Mouse (Mus musculus): Measurements from ENCODE around the gene Nfic.

The Nfic gene

DNA sequence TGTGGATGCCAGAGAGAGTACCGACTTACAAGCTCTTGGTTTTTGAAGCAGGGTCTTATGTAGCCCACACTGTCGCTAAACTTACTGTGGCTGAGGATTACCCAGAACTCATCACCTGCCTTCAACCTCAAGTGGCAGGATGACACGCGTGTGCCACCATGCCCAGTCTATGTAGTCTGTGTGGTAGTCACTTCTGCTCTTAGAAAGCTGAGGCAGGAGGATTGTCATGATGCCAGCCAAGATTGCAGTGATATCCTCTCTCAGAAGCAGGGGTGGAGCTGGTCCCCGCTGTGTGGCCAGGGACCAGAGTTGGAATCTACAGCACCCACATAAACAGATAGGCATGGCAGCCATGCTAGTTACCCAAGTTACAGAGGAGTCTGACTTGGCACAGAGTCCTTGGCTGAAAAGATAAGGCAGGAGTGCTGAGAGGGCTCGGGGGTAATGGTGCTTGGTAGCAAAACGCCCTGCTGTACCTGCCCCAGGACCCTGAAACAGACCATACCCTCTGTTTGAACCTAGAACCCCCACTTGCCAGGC is 30.1 kb upstream of the Nfic start:
- DNase-seq (ENCODE audit: low spot score) = no peak

DNA sequence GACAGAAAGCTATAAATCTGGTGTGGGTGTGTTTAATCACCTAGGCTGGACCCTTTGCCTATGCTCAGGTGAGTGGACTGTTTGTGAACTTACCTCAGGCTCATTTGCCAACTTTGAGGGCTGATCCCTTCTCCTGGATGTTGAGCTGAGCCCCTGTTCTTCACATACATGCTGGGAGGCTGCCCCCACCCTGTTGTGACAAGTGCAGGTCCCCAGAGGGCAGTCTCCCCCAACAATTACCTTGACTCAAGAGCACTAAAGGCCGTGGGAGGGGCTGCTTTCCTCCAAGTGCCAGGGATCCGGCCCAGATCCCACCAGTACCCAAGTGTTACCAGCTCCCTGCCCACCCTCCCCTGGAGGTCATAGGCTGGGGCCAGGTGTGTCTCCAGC is 29.6 kb upstream of the Nfic start:
- no peak for DNase-seq (ENCODE audit: low spot score)

DNA sequence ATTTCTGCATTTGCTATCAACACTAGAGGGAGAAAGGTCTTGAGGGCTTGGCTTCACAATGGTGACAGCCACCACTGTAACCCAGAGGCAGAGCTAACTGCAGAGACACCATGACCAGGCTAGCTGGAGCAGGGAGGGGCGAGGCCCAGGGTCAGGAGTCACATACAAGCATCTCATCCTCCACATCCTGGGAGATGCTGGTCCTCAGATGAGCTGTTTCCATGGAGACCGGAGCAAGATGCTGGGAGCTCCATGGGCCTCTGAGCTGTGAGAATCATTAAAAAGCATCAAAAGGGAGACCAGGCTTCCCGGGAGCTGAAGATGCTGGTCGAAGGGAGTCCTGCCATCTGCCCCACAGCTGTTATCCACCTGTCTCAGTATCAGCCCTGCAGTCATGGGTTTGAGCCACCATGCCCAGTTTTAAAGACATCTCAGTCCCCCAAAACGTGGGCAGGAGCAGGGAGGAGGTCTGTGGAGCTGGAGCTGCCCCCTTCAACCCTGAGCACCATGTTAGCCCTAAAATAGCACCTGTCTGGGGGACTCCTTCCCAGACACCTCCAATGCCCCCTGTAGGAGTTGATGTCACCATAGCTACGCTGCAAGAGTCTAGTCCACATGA is 29.1 kb upstream of the Nfic start:
- peak; percentile 32 for DNase-seq (ENCODE audit: low spot score)

DNA sequence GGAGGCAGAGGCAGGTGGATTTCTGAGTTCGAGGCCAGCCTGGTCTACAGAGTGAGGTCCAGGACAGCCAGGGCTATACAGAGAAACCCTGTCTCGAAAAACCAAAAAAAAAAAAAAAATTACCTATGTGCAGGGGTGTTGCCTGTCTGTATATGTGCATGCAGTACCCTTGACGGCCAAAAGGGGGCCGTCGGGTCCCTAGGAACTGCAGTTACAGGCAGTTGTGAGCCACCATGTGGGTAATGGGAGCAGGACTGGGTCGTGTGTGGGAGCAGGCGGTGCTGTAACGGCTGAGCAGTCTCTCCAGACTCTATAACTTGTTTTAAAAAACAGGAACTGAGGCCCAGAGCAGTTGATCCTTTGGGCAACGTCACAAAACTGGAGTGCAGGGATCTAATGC is 28.5 kb upstream of the Nfic start:
- DNase-seq (ENCODE audit: low spot score) = peak; percentile 57

DNA sequence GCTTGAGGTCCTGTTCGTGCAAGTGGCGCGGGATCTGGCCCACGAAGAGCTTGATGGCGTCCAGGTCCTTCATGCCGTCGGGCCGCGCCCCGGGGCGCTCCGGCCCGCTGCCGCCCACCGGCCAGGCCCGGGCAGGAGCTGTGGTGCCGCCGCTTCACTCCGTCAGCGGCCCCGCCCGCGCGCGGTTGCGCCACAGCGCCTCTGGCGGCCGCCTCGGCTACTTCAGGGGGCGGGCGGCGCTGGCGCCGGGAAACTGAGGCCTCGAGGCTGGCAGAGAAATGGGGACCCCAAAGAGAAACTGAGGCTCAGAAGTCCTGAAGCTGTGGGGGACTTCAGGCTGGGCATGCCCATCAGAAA is 27.1 kb upstream of the Nfic start, which contains the start of gene Celf5:
Gene Celf5, minus strand, starts transcription at position 177 of the 357 bp plus-strand sequence.
- DNase-seq (ENCODE audit: low spot score) = no peak

DNA sequence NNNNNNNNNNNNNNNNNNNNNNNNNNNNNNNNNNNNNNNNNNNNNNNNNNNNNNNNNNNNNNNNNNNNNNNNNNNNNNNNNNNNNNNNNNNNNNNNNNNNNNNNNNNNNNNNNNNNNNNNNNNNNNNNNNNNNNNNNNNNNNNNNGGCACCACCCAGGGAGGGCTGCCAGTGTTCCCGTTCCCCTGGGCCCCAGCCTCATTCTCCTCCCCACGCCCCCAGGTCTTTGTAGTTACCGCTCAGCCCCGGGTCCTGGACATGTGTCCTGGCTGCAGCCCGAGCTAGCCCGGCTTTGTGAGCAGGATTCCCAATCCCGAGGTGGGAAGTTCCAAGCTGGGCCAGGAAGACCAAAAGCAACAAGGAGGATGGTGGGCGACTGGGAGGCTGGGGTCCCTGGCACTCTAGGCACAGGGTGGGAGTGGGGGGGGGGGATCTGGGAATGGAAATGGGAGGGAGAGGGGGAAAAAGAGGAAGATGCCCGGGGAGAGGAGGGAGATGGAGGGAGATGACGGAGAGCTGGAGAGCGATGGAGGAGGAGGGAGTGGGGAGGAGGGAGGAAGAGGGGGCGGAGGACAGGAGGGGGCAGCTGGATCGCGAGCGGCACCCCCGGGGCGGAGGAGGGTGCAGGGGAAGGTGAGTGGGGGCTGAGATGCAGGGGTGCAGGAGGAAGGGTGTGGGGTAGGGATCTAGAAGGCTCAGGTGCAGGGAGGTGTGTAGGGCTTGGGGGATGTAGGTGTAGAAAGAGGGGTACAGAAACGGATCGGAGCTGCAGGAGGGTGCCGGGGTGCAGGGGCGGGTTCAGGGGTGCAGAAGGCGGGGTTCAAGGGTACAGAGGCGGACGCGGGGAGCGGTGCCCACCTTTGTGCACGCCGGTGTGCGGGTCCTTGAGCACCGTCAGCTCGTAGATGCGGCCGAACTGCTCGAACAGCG is 26.4 kb upstream of the Nfic start:
- no peak for DNase-seq (ENCODE audit: low spot score)

DNA sequence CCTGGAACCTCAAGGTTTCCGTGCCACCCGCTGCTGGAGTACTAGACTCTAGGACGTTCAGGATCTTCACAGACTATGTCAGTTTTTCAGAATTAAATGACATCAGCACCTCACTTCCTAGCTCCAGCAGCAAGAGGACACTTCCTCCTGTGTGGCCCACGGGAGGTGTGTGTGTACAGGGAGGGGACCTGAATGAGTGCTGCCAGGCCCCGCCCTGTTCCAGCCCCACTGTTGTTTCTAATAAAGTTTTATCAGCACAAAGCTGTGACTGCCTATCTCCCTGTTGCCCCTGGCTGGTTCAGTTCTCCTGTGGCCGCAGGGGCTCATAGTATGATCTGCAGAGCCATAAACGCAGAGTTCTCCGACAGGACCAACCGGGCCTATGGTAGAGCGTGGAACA is 19.0 kb upstream of the Nfic start:
- no peak for DNase-seq (ENCODE audit: low spot score)

DNA sequence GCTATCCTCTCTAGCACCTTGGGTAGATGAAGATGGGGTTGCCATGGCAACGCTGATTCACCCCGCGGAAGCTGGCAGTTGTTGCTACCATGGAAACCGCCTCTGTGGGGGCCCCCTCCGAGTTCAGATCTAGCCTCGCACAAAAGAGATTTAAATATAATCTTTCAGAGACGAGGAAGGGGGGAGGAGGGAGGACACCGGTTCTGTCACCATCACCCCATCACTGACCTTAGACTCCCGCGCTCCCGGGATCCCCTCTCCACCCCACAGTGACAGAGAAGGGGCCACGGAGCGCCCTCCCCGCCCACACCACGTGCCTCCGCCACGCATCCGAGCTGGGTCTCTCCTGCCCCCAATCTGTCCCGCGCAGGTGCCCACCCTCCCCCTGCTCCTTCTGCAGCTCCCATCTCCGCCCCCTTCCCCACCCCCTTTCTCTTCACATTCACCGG is 17.6 kb upstream of the Nfic start:
- DNase-seq (ENCODE audit: low spot score) = peak; percentile 68

DNA sequence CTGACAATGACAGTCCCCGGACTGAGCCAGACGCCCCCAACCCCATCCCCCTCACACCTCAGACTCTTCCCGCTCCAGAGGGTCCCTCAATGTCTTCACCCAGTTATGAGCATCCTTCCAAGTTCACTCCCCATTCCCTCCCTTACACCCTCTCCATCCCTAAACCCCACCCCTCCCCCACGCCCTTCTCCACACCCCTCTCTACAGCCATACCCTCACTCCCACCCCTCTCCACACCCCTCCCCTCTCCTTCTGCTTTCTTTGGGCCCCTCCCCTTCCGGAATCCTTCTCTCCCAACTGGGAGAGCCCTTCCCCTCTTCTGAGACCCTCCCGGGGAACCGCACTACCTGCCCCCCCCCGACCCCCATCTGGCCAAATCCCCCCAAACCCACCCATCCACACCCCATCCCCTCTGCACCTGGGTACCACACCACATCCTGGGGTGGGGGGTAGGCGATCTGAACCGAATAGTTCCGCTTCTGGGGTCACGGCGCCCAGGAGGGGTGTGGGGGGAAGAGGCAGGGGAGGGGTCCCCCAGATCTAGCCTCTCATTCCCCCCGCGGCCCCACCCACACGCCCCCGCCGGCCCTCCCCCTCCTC is 17.1 kb upstream of the Nfic start:
- no peak for DNase-seq (ENCODE audit: low spot score)

DNA sequence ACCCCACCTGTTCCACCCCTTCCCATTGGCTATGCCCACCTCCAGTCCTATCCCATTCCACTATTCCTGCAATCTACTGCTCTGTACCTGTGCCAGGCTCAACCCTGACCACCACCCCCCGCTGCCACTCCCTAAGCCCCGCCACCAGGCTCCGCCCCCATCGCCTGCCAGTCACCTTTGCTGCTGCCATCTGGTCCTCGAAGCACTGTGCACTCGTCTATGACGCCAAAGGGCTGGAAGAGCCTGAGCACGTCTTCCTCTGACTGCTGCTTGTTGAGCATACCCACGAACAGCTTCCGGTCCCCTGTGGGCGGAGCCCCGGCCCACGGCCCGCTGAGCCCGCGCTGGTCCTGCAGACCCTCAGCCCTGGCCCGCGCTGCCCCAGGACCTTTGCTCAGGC is 15.0 kb upstream of the Nfic start:
- DNase-seq (ENCODE audit: low spot score) = no peak

DNA sequence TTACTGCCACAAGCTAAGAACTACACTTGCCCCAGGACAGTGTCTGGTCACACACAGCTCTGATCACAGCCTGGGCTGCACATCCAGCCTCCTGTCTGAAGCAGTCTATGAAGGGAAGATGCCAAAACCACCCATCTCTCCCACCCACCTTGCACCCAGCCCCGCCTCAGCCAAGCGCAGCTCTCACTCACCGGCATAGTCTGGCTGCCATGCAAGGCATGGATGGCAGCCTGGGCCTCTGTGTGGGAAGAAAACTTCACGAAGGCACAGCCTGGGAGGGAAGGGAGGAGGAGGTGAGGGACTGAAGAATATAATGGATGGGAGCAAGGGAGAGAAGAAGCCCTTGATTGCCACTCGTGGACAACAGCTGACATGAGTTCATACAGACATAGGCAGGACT is 13.8 kb upstream of the Nfic start:
- DNase-seq (ENCODE audit: low spot score) = no peak

DNA sequence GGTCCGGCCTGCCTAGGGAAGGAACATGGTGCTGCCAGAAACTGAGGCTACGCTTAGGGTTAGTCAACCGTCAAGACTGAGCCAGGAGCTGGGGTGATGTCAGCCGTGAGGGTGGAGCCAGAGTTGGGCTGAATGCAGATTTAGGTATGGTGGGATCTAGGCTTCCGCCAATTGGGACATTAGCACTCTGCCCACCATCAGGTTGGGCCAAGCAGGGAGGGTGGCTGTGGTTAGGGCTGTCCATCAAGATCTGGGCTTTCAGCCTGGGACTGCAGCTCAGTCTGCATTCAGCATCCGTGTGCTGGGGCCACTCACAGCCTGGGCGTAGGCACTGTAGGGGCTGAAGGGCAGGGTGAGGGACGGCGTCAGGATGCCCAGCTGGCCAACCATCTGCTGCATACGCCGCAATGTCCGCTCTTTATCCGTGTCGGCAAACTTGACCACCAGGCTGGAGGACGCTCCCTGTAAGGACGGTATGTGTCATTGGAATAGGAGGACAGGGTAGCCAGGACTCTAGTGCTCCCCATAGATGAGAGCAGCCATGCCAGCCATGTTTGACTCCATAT is 12.3 kb upstream of the Nfic start:
- DNase-seq (ENCODE audit: low spot score) = no peak

DNA sequence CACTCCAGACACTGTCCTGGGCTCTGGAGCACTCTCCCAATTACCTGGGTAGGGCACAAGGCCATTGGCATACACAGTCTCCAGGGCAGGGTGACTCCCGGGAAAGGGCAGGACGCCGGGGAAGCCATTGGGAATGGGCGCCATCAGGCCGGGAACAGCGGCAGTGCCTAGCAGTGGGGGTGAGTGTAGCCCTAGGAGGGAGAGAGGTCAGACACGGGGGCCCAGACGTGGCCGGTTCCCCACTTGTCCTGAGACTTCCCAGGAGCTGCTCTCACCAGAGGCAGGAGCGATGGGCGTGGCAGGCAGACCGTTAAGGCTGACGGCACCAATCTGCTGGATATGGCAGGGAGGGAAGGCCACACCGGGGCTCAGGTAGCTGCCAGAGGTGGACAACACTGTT is 11.4 kb upstream of the Nfic start:
- peak; percentile 2 for DNase-seq (ENCODE audit: low spot score)

DNA sequence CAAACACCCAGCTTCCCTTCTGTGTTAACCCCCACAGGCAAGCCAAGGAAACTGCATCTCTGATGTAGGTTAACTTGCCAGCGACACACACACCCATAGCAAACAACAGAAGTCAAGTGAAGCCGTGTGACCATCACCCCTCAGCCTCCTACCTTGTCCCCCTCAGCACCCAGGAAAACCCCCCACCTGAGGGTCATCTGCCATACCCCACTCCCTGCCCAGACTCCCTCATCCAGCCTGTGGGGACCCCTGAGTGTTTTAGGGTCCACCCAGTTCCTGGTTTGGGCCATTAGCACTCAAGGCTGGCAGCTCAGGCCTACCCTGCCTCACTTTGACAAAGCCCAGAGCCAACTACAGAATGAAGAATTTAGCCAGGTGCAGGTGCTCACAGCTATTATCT is 10.6 kb upstream of the Nfic start:
- DNase-seq (ENCODE audit: low spot score) = no peak

DNA sequence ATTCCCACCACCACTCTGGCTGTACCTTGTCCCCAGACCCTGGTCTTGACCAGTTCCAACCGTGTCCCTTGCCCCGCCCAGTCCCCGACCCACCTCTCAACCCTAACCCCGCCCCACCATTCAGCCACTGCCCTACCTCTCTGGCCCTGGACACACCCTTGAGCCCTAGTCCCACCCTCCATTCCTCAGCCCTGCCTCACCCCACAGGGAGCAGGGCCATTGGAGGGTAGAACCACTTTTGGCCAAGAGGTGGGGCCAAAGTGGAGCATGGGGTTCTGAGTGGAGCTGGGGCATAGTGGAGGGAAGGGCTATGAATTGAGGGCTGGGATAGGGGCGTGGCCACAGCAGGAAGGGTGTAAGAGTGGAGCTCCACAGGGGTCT is 9.8 kb upstream of the Nfic start:
- DNase-seq (ENCODE audit: low spot score) = no peak

DNA sequence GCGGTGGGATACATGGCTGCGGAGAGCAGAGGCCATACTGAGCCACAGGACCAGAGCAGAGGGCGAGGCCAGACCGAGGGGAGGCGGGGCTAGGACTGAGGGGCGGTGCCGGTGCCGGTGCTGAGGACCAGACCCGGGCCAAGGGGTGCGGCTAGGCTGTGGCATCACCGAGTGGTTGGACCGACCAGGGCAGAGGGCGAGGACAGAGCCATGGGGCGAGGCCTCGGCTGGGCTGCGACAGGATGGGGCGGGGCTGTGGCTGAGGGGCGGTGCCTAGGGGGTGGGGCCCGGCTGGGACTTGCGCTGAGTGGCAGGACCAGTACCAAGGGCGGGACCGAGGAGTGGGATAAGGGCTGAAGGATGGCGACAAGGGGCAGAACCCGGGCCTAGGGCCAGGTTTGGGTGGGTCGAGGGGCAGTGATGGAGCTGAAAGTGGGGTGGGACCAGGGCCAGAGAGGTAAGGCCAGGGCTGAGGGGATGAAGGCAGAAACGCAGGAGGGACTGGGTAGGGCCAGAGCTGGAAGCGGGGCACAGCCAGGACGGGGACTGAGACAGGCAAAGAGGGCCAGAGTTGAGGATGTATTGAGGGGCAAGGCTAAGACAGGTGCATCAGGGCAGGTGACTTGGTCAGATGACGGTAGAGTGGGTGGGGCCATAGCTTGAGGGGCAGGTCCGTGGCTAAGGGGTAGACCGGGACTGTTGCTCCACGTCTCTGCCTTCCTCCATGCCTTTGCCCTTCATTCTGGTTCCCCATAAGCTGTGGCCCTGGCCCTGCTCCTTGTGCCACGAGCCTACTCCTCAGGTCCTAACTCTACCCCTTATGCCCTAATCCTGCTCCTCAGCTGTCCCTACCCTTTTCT is 9.2 kb upstream of the Nfic start:
- DNase-seq (ENCODE audit: low spot score) = peak; percentile 81

DNA sequence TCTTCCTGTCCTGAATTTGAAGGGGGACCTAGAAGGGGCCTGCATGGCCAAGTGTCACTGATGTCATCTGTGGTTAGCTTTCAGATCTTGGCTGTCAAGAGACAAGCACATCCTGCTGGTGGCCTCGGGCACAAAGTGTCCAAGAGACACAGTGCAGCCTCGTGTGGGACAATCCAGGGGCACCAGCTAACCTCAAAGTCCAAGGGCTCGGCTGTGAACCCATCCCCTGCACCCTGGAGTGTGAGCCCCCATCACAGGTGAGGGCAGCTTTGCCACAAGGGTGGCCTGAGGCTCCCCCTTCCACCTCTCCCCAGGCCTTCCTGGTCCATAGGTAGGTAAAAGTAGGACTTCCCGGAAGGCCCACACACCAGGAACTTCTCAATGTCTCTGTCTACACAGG is 8.1 kb upstream of the Nfic start:
- DNase-seq (ENCODE audit: low spot score) = no peak

DNA sequence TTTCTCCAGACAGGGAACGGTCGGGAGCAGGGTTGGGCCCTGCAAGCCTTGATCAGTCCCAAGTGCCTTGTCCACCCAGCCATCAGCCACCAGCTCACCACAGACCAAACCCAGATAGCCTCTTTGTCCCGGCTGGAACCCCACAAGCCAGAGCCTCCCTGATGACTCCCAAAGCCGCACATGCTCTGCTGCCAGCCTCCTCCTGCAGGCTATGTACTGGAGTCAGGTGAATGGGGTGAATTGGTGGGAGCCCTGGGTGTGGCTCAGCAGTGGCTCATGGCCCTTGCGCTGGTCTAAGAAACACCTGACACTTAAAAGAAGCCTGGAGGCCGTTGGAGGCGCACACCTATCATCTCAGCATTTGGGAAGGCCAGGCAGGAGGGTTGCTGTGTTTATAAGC is 7.5 kb upstream of the Nfic start:
- no peak for DNase-seq (ENCODE audit: low spot score)

DNA sequence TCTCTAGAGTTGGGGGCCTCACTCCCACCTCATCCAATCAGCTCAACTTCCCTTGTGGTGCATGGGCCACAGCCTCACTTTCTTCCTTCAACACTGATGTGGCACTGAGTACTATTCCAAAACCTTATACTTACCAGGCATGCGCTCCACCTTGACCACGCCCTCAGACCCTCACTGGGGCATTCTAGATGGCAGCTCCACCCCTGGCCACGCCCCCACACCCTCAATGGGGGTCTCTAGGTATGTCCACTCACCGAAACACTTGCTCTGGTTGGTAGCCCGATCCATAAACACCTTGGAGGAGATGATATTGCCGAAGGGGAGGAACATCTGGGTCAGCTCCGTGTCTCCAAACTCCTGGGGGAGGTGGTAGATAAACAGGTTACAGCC is 7.0 kb upstream of the Nfic start:
- DNase-seq (ENCODE audit: low spot score) = no peak

DNA sequence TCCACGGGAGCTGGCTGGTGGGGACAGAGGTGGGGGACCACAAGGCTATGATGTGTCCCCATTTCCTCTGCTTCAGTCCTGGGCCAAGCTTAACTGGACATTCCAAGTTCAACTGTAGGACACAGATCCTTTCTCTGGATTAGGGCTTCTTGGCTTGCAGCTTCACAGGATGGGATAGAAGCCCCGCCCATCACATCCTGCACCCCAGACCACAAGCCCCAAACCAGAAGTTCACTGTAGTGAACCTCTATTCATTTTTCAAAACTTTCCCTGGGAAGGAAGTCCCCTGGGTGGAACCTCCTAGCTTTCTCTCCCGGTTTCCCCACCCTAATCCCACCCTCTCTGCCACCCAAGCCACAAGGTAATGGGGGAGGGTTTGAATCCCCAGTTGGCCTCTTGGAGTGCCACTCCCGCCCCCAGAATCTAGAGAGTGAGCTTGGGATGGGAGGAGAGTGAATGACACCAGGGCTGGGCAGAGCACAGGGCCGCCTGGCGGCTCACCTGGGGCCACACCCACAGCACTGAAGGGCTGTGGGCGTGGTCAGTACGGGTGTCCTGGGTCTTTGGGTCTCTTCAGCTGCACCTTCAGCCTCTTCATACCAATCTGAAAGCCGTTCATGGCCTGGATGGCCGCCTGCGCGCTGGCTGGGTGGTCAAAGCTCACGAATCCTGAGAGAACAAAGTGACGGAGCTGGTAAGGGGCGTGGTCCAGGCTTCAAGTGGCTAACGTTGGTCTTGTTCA is 6.4 kb upstream of the Nfic start:
- no peak for DNase-seq (ENCODE audit: low spot score)

DNA sequence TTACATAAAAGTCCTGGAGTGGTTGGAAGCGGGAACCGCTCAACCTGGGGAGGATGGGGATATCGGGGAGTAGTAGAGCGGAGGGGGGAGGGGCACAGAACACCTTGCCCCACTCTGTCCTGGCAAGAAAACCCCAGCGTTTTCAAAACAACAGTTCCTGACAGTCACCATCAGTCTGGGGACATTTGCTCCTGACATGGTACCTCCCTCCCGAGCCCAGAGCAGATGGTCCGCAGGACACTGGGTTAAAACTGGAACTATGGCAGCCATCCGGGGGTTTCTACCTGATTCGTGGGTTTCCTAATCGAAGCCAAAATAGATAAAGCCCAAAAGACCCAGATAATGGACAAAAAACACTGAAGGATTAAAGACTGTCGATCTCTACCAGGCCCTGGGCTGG is 5.5 kb upstream of the Nfic start:
- no peak for DNase-seq (ENCODE audit: low spot score)
